Mouse (Mus musculus) limb, embryonic 14.5 days (tissue): Measurements from ENCODE around the gene 4930518I15Rik. TPM values are rescaled to one million over a fixed set of nuclear protein-coding genes. Genes with fewer than 3 reads are reported as not detected.
A peak's percentile ranks its signal among the peaks of the same experiment; 100 is the strongest.

Experiments
- ATAC-seq: fragments of 200-750 bp; cut with Nextera tagmentation; 2 replicates; pipeline ENCODE4 v1.8.0; 2017; ENCODE audit warnings: low read depth, moderate number of reproducible peaks, moderate TSS enrichment; ENCODE audit not compliant: low FRiP score
- DNase-seq: peaks from one replicate; pipeline ENCODE4 v3.0.0-alpha.2; 2015; ENCODE audit warnings: low spot score
- H3K27ac ChIP-seq: fragments of 300-500 bp; sonication (generic); replicated peaks from 2 replicates; pipeline ENCODE4 v1.5.1; 2014; ENCODE audit warnings: low read depth, mild to moderate bottlenecking, low read length, moderate library complexity, mixed read lengths
- H3K27me3 ChIP-seq: fragments of 300-500 bp; sonication (generic); 2 replicates; pipeline ENCODE4 v1.6.1; 2014; ENCODE audit warnings: low read length, mixed read lengths; ENCODE audit not compliant: control insufficient read depth, insufficient read depth
- H3K36me3 ChIP-seq: fragments of 300-500 bp; sonication (generic); 2 replicates; pipeline ENCODE4 v1.6.1; 2014; ENCODE audit warnings: mild to moderate bottlenecking, low read length, moderate library complexity, mixed read lengths; ENCODE audit not compliant: control insufficient read depth, insufficient read depth
- H3K4me1 ChIP-seq: fragments of 300-500 bp; sonication (generic); 2 replicates; pipeline ENCODE4 v1.6.1; 2014; ENCODE audit warnings: antibody characterized with exemption, low read length, mixed read lengths; ENCODE audit not compliant: control insufficient read depth, insufficient read depth
- H3K4me2 ChIP-seq: fragments of 300-500 bp; sonication (generic); replicated peaks from 2 replicates; pipeline ENCODE4 v1.6.1; 2014; ENCODE audit warnings: low read depth, mild to moderate bottlenecking, low read length, moderate library complexity; ENCODE audit not compliant: severe bottlenecking
- H3K4me3 ChIP-seq: fragments of 300-500 bp; sonication (generic); replicated peaks from 2 replicates; pipeline ENCODE4 v1.5.1; 2014; ENCODE audit warnings: low read length
- H3K9ac ChIP-seq: fragments of 300-500 bp; sonication (generic); 2 replicates; pipeline ENCODE4 v1.6.1; 2014; ENCODE audit warnings: mild to moderate bottlenecking, low read depth, low read length, moderate library complexity; ENCODE audit not compliant: severe bottlenecking
- H3K9me3 ChIP-seq: fragments of 300-500 bp; sonication (generic); 2 replicates; pipeline ENCODE4 v1.6.1; 2016; ENCODE audit warnings: low read length; ENCODE audit not compliant: control insufficient read depth
- POLR2A ChIP-seq: fragments of 200-500 bp; IDR thresholded peaks from 2 replicates; pipeline ENCODE4 v1.8.0; 2012; ENCODE audit warnings: inconsistent platforms, mild to moderate bottlenecking, moderate library complexity, borderline replicate concordance; ENCODE audit not compliant: insufficient read depth, insufficient read length; ENCODE audit errors: extremely low read depth
- WGBS: fragments of 180-500 bp; shearing (Covaris S2); extraction: QIAGEN DNeasy Blood & Tissue Kit; methylation state at CpG from one replicate; pipeline ENCODE4 v1.1.7; 2014; 5-methylcytosine and 5-hydroxymethylcytosine counted together
- polyA plus RNA-seq, 2 experiments: library from polyadenylated mRNA; depleted of rRNA in 1 of 2; stranded (reverse) in 1 of 2; unstranded in 1 of 2; fragments of >200 nt; fragmentation: Nextera tagmentation in 1 of 2; extraction: Ambion mirVana in 1 of 2; gene quantifications; 2 replicates each; pipeline versions ENCODE4 v1.2.1 to v1.2.3; 2012 to 2014

Gene 4930518I15Rik
- polyA plus RNA-seq, 2 experiments = 3.2 to 5.2 TPM

- WGBS = 91% methylated on average over 7 of the region's 7 CpGs
- Histone ChIP-seq H3K36me3 (peaks cover 85% of the 10 kb centered on the region), H3K4me3 (no peak overlapping the region), H3K9me3 (no peaks in the 10 kb centered on the region), H3K27me3 (no peaks in the 10 kb centered on the region), H3K27ac (no peak overlapping the region), H3K4me2 (no peak overlapping the region), H3K9ac (no peak overlapping the region), H3K4me1 (no peaks in the 10 kb centered on the region)
- ATAC-seq (no peak), DNase-seq (no peak)
- no peak for TF ChIP-seq POLR2A
These were observed 11.8 kb upstream of the 4930518I15Rik start for GRCm38 (mm10) chr2:156869554-156869953.

- 89% methylated on average over 8 of the region's 8 CpGs for WGBS
- no peak overlapping the region for H3K4me2 ChIP-seq
- no peaks in the 10 kb centered on the region for H3K27me3 ChIP-seq
- no peak overlapping the region for H3K4me3 ChIP-seq
- H3K9me3 ChIP-seq = no peaks in the 10 kb centered on the region
- H3K27ac ChIP-seq = no peak overlapping the region
- peaks cover 5% of the 10 kb centered on the region for H3K4me1 ChIP-seq
- H3K36me3 ChIP-seq = peaks cover 80% of the 10 kb centered on the region
- ATAC-seq (no peak), DNase-seq (no peak)
- TF ChIP-seq POLR2A = no peak
- no peak overlapping the region; the same call in 1 of the 2 replicates for H3K9ac ChIP-seq
These were observed 11.2 kb upstream of the 4930518I15Rik start for GRCm38 (mm10) chr2:156868994-156869393.

- H3K4me3 ChIP-seq = peak overlapping the region; percentile 99
- 77% methylated on average over 3 of the region's 3 CpGs for WGBS
- H3K27me3 ChIP-seq = no peaks in the 10 kb centered on the region
- peaks cover 42% of the 10 kb centered on the region for H3K36me3 ChIP-seq
- H3K27ac ChIP-seq = no peak overlapping the region
- peaks cover 8% of the 10 kb centered on the region for H3K4me1 ChIP-seq
- no peaks in the 10 kb centered on the region for H3K9me3 ChIP-seq
- ATAC-seq (no peak), DNase-seq (no peak)
- H3K4me2 ChIP-seq = peak overlapping the region; percentile 81; the same call in 1 of the 2 replicates
- H3K9ac ChIP-seq = peak overlapping the region; percentile 90; the same call in 1 of the 2 replicates
- TF ChIP-seq POLR2A = no peak
These were observed 6.7 kb upstream of the 4930518I15Rik start for GRCm38 (mm10) chr2:156864481-156864880.

- Histone ChIP-seq H3K36me3 (peaks cover 35% of the 10 kb centered on the region), H3K4me3 (peak overlapping the region; percentile 99), H3K4me2 (peak overlapping the region; percentile 81), H3K27ac (peak overlapping the region; percentile 80), H3K27me3 (no peaks in the 10 kb centered on the region), H3K9ac (peak overlapping the region; percentile 90), H3K9me3 (no peaks in the 10 kb centered on the region), H3K4me1 (peaks cover 13% of the 10 kb centered on the region)
- ATAC-seq = peak; percentile 23
- TF ChIP-seq POLR2A = no peak
- no peak for DNase-seq
- 2% methylated on average over 28 of the region's 28 CpGs for WGBS
These were observed 5.9 kb upstream of the 4930518I15Rik start for GRCm38 (mm10) chr2:156863487-156864160.

- under 1% methylated on average over 71 of the region's 98 CpGs for WGBS
- DNase-seq = peak; percentile 95
- TF ChIP-seq POLR2A = peak; percentile 80; the same call in 1 of the 2 replicates
These were observed 5.2 kb upstream of the 4930518I15Rik start, which contains the start of gene Rab5if for GRCm38 (mm10) chr2:156862772-156863486. Rab5if (plus strand) TSS chr2:156863128.

More at GRCm38 (mm10) chr2:156862772-156863486, 5.2 kb upstream of the 4930518I15Rik start, which contains the start of gene Rab5if:
- Histone ChIP-seq H3K9me3 (no peaks in the 10 kb centered on the region), H3K4me3 (peak within 1 kb of the TSS; percentile 99), H3K4me2 (peak within 1 kb of the TSS; percentile 83), H3K4me1 (peaks cover 13% of the 10 kb centered on the region), H3K9ac (peak within 1 kb of the TSS; percentile 90), H3K36me3 (peaks cover 33% of the 10 kb centered on the region), H3K27me3 (no peaks in the 10 kb centered on the region), H3K27ac (peak within 1 kb of the TSS; percentile 91)
- peak; percentile 98 for ATAC-seq
